Mouse (Mus musculus) kidney, adult 2 months (tissue): ENCODE data around the gene Exosc3. TPM values are rescaled to one million over a fixed set of nuclear protein-coding genes. Genes with fewer than 3 reads are reported as not detected.
A peak's percentile ranks its signal among the peaks of the same experiment; 100 is the strongest.
"Not testable (repeated sequence)": the region's sequence is repeated elsewhere in the genome, so short reads cannot be mapped to it uniquely, and the experiment has no call there.

Experiments
- DNase-seq: peaks from one replicate; pipeline ENCODE4 v3.0.0; 2021
- H3K27ac ChIP-seq: fragments of 200-500 bp; 2 replicates; pipeline ENCODE4 v1.5.1; 2012; ENCODE audit warnings: low read depth, low read length, control low read depth, inconsistent platforms; ENCODE audit not compliant: insufficient read depth
- H3K27me3 ChIP-seq: fragments of 200-500 bp; replicated peaks from 2 replicates; pipeline ENCODE4 v1.6.1; 2012; ENCODE audit warnings: mild to moderate bottlenecking, moderate library complexity, low read length, inconsistent platforms; ENCODE audit not compliant: control insufficient read depth, insufficient read depth
- H3K36me3 ChIP-seq: fragments of 200-500 bp; 2 replicates; pipeline ENCODE4 v1.6.1; 2012; ENCODE audit warnings: mild to moderate bottlenecking, moderate library complexity, low read length, inconsistent platforms; ENCODE audit not compliant: control insufficient read depth, insufficient read depth
- H3K4me1 ChIP-seq: fragments of 200-500 bp; 2 replicates; pipeline ENCODE4 v1.6.1; 2011; ENCODE audit warnings: low read length; ENCODE audit not compliant: control insufficient read depth, insufficient read depth
- H3K4me3 ChIP-seq: fragments of 200-500 bp; 2 replicates; pipeline ENCODE4 v1.5.1; 2011; ENCODE audit warnings: mild to moderate bottlenecking, low read depth, low read length, control low read depth; ENCODE audit not compliant: insufficient read depth
- CTCF ChIP-seq: fragments of 200-500 bp; conservative IDR thresholded peaks from 2 replicates; pipeline ENCODE4 v1.5.1; 2011; ENCODE audit warnings: low read depth, mild to moderate bottlenecking, control low read depth, low read length, moderate library complexity, mixed read lengths; ENCODE audit not compliant: insufficient read depth, insufficient read length
- POLR2A ChIP-seq: fragments of 200-500 bp; IDR thresholded peaks from one replicate; pipeline ENCODE4 v1.6.1; 2011; ENCODE audit warnings: low read depth, low read length, control low read depth
- WGBS: fragments of 180-500 bp; shearing (Covaris S2); methylation state at CpG from one replicate; pipeline ENCODE4 v1.1.7; 2018; 5-methylcytosine and 5-hydroxymethylcytosine counted together
- polyA plus RNA-seq: library from polyadenylated mRNA; depleted of rRNA; stranded (reverse); fragments of >200 nt; gene quantifications from 2 replicates; pipeline ENCODE4 v1.2.3, GENCODE M21; 2012; rRNA removed

The Exosc3 gene
- polyA plus RNA-seq = 16.3 and 16.7 TPM in 2 replicates

DNA sequence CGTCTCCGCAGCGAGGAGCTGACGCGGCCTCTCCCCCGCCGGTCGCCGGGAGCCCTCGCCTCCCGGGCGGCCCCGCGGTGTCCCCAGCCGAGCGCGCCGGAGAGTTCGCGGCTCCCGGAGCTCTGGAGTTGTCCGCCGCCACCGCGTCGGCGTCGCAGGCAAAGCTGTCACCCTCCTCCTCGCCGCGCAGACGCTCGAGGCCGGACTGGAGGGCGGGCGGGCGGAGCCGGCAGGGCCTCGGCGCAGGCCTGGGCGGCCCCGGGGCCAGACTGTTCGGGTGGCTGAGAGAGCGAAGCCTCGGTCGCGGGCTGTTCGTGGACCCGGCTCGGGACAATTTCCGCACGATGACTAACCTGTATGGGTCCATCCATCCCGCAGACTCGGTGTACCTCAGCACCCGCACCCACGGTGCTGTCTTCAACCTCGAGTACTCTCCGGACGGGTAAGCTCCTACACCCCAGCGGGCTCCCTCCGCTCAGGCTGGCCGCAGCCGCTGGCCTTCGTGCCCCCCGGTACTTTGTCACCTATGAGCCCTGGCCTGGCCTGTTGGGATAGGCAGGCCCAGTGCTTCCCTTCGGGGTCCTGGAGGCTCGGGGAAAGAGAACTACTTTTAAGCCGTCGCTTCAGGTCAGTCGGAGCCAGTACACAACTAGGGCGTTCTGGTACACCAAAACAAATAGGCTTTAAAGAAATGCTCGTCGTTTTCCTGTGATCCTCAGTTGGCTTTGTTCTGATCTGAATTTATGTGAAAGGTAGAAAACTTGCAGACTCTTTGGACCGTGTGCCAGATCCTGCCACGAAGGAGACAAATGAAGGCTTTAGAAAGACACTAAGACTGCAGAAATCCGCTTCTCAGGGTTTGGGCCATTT, at the start of gene Exosc3:
Gene Exosc3 (minus strand): TSS at position 447 of the 870 bp plus-strand sequence.
- H3K4me3 ChIP-seq = peak within 1 kb of the TSS; percentile 91
- peaks cover 10% of the 10 kb centered on the region; the same call in 1 of the 2 replicates for H3K4me1 ChIP-seq
- TF ChIP-seq CTCF = no peak
- TF ChIP-seq POLR2A = no peak
- WGBS = under 1% methylated on average over 76 of the region's 76 CpGs
- H3K27me3 ChIP-seq = no peaks in the 10 kb centered on the region
- peak; percentile 61 for DNase-seq
- H3K36me3 ChIP-seq = no peaks in the 10 kb centered on the region; the same call in 1 of the 2 replicates
- H3K27ac ChIP-seq = peak within 1 kb of the TSS; percentile 88

- Histone ChIP-seq H3K4me1 (no peaks in the 10 kb centered on the region; the same call in 1 of the 2 replicates), H3K27ac (no peak overlapping the region), H3K36me3 (no peaks in the 10 kb centered on the region), H3K27me3 (no peaks in the 10 kb centered on the region), H3K4me3 (no peak overlapping the region)
- 71% methylated on average over 4 of the region's 4 CpGs for WGBS
- no peak for DNase-seq
- TF ChIP-seq CTCF = no peak
- TF ChIP-seq POLR2A = no peak
Observed at GRCm38 (mm10) chr4:45392099-45392498, 49.6 kb upstream of the Exosc3 start.

DNA sequence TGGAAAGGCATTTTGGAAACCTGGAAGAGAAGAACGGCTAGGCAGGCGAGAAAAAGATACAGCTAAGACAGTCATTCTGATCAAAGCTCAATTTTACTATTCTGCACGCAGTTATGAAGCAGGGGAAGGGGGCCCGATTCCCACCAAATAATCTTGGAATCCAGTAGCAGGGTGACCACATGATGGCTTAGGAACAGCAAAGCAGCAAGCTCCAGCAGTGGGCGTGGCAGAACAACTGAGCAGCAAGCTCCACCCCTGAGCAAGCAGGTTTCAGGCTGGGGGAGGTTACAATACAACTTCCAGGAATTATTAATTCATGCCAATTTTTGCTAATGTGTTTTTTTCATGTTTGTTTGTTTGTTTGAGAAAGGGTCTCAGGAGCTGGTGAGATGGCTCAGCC, 44.8 kb upstream of the Exosc3 start:
- not testable (repeated sequence) for H3K27ac ChIP-seq, H3K36me3 ChIP-seq, H3K27me3 ChIP-seq, H3K4me3 ChIP-seq, H3K4me1 ChIP-seq, DNase-seq
- 96% methylated on average over 5 of the region's 5 CpGs for WGBS

DNA sequence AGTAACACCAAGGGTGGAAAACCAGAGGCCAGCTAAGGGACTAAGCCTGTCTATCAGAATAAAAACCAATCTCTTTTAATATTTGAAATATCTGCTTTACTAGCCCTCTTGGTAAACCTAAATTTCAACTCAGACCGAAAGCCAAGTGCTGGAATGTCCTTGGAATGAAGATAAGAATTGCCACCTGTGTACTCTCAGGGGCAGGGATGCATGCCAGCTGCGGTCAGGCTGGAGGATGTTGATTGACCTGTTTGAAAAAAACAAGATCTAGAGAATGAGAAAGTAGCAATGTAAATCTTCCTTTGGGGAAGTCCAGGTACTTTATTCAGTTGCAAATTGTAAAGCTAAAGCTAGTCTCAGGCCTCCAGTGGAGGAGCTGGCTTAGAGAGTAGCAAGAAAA, 39.6 kb upstream of the Exosc3 start:
- H3K36me3 ChIP-seq, H3K4me1 ChIP-seq, H3K4me3 ChIP-seq, H3K27me3 ChIP-seq, DNase-seq: not testable (repeated sequence)
- 36% methylated on average over 2 of the region's 2 CpGs for WGBS
- peak overlapping the region; percentile 52; the same call in 1 of the 2 replicates for H3K27ac ChIP-seq

- H3K27ac ChIP-seq = peak overlapping the region; percentile 89
- not testable (repeated sequence) for H3K36me3 ChIP-seq, H3K4me1 ChIP-seq, H3K27me3 ChIP-seq, H3K4me3 ChIP-seq
- WGBS = 35% methylated on average over 10 of the region's 10 CpGs
- DNase-seq = peak; percentile 77
Observed at GRCm38 (mm10) chr4:45380903-45381580, 38.5 kb upstream of the Exosc3 start.

DNA sequence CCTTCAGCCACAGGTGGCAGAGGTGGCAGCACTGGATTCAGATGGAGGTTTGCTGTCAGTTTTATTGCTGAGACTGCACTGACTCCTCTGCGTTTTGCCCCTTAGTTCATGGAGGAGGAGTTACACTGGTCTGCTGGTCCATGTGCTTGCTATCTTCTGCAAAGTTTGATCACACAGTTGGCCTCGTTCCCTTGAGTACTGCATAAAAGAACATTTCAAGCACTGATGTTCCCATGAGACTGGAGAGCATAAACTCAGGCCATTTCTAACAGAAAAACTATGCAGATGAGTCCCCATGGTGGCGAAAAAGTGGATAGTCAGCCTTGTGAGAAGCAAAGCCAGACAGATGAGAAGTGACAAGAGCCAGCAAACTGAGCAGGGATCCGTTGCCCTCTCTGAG, 34.0 kb upstream of the Exosc3 start:
- no peak for TF ChIP-seq POLR2A
- no peak for TF ChIP-seq CTCF
- H3K27ac ChIP-seq = no peak overlapping the region
- peaks cover 5% of the 10 kb centered on the region for H3K36me3 ChIP-seq
- H3K27me3 ChIP-seq = no peaks in the 10 kb centered on the region
- no peak overlapping the region for H3K4me3 ChIP-seq
- peak; percentile 51 for DNase-seq
- H3K4me1 ChIP-seq = peaks cover 5% of the 10 kb centered on the region; the same call in 1 of the 2 replicates
- WGBS = 66% methylated on average over 4 of the region's 4 CpGs

DNA sequence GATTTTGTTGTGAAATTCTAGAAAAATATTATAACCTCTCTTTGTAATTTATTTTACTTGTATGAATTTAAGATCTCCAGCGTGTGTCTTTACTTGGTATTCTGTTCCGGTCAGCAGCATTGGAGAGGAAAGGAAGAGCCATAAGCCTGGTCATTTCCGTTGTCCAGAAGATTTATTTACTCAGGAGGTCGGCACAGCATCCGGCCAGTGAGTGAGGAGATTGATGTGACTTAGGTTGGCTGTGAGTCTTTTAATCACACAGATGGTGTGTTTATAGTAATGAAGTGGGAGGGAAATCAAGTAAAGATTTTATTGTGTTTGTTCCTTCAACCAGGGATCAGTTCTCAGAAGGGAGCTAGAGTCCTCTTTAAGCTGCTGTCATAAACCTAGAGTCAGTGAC, 32.3 kb upstream of the Exosc3 start:
- DNase-seq = peak; percentile 56
- no peak for TF ChIP-seq POLR2A
- Histone ChIP-seq H3K4me1 (peaks cover 10% of the 10 kb centered on the region; the same call in 1 of the 2 replicates), H3K27ac (no peak overlapping the region), H3K4me3 (no peak overlapping the region), H3K27me3 (no peaks in the 10 kb centered on the region), H3K36me3 (peaks cover 8% of the 10 kb centered on the region)
- WGBS = 45% methylated on average over 5 of the region's 5 CpGs
